Mouse (Mus musculus) right cerebral cortex, postnatal 14 days (tissue): ENCODE data around the gene Cab39l.
"Not testable (repeated sequence)": the region's sequence is repeated elsewhere in the genome, so short reads cannot be mapped to it uniquely, and the experiment has no call there.

ENCODE experiments used
- DNase-seq: peaks from one replicate; pipeline ENCODE4 v3.0.0; 2022

The Cab39l gene

DNA sequence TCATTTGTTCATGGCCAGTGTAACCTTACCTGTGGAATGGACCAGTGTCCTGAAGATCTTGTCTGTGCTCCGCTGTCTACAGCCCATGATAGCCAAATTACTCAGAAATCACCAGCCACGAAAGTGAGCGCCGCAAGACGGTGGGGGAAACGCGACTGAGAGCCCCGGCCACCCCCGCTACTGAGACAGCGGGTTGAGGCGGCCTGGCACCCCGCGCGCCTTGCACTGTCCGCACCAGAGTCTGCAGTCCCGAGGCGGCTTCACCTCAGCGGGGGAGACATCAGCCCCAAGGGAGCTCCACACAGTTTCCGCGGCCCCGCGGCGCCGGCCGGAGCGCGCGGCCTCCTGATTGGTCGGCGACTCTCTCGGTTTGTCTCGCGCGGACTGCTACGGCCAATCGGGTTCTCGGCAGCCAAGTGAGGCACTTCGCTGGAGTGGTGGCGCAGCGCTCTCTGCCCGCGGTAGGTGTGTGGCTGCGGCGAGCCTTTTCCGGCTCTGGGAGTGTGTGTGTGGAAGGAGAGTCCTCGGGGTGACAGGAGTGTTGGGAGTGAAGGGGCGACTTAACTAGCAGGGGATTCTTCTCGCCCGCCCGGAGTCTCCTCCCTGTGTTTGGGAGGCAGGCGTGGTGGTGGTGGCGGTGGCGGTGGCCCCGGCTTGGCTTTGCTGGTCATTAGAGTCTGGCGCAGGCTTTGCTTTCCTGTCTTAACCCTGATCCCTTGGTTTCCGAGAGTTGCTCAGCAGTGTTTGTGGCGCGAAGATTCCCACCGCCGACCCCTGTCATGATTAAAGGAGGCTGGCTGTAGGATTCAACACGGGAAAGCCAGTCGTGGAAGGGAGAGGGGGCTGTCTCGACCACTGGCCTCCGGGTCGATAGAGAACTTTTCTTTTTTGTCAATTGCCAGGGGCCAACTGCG, at the start of gene Cab39l, which contains the start of gene Setdb2:
Cab39l (plus strand) TSS at position 415 of the 914 bp plus-strand sequence.
Setdb2 (minus strand) TSS at position 327 of the 914 bp plus-strand sequence.
- peak; percentile 93 for DNase-seq

DNA sequence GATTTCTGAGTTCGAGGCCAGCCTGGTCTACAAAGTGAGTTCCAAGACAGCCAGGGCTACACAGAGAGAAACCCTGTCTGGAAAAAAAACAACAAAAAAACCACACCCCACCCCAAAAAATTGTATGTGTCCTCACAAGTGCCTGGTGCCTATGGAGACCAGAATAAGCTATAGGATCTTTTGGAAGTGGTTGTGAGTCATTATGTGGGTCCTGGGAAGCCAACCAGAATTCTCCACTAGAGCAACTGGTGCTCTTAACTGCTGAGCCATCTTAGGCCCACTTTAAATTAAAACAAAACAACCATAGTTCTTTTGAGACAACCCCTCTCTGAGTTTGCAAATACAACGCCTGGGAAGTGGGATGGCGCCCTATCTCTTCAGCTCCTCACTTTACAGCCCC, 45.5 kb upstream of the Cab39l start, which contains the start of gene Phf11c:
Phf11c (minus strand) TSS at position 101 of the 400 bp plus-strand sequence.
- no peak for DNase-seq

DNA sequence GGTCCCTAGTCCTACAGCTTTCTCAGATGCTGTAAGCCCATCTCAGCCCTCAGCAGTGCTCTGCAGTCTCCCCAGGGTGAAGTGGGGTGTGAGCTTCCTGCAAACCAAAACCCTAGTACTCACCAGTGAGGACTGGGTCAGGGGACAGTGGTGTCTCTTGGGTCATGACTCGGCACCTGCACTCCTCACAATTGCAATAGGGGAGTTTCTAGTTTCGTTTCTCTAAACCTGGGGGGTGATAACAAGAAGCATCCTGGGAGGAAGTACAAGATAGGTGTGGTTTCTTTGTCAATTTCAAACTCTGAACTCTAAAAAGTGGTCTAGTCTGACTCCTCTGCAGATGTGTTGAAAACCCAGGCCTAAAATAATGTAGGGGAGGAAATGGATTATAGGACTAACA, 43.8 kb upstream of the Cab39l start:
- no peak for DNase-seq

GRCm38 (mm10) chr14:59414979-59415378, 25.8 kb upstream of the Cab39l start:
- DNase-seq, result not testable (repeated sequence)

DNA sequence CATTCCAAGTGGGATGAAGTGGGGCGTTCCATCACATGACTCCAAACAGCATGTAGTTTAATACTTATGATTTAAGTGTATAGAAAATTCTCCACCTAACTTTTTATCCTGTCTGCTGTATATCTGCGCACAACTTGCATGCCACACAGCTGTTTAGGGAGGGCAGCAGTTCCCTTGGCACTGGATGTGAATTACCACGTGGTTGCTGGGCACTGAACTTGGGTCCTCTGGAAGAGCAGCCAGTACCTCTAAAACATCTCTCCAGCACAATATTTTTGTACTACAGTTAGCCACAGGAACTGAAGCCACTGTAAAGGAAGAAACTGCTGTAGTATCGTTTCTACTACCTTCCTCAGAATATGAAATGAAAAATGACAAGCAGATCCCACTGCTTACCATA, 22.6 kb upstream of the Cab39l start:
- DNase-seq, result no peak

- no peak for DNase-seq
Measured at GRCm38 (mm10) chr14:59422912-59423663, 17.7 kb upstream of the Cab39l start.

GRCm38 (mm10) chr14:59430556-59430955, 10.2 kb upstream of the Cab39l start:
- DNase-seq, result no peak

GRCm38 (mm10) chr14:59433902-59434301, 6.9 kb upstream of the Cab39l start:
- no peak for DNase-seq

GRCm38 (mm10) chr14:59435206-59435605, 5.6 kb upstream of the Cab39l start:
- DNase-seq, result no peak

GRCm38 (mm10) chr14:59437398-59437797, 3.4 kb upstream of the Cab39l start:
- DNase-seq, result no peak

- no peak for DNase-seq
Measured at GRCm38 (mm10) chr14:59438505-59438904, 2.3 kb upstream of the Cab39l start.

DNA sequence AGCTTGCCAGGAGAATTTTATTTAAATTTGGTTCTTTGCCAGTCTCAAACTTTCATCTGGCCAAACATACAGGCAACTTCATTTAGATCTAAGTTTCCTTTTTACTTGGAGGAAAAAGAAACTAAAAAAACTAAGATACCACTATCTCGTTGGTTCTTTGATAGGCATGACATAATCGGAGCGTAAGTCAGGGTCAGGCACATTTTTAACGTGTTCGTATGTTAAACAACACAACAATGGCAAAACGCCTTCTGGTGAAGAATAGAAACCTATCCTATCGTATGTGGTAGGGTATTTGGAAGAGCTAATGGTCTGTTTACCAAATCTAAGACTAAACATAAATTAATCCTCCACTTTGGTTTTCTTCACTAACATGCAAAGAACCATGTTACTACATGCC, 733 bp upstream of the Cab39l start:
- DNase-seq, result no peak

DNA sequence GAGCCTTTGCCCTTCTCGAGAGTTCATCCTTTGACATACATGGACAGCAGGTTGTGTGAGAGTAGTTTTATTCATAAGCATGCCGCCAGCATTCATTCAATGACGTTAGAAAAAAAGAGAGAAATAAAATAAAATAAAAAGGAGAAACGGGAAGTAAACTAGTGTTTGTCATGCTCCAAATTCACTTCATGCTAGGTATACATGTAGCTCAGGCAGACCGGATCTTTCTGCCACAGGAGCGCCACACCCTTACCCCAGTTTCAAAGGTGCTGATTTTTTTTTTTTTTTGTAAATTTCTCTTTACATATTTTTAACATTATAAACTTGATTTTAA, 667 bp downstream of the Cab39l start:
- no peak for DNase-seq

DNA sequence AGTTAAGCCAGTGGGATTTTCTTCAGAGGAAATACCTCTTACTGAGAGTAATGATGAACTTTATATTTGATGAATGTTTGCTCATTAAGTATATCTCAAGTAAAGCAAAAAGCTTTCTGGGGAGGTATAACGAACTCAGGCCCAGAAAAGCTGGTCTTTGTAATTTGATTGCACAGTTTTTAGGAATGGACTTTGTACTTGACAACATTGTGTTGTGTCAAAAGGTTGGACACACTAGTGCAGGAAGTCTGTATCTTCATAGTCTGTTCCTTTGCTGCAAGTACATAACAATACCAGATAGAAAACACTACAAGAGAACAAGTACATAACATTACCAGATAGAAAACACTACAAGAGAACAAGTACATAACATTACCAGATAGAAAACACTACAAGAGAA, 4.6 kb downstream of the Cab39l start:
- no peak for DNase-seq

DNA sequence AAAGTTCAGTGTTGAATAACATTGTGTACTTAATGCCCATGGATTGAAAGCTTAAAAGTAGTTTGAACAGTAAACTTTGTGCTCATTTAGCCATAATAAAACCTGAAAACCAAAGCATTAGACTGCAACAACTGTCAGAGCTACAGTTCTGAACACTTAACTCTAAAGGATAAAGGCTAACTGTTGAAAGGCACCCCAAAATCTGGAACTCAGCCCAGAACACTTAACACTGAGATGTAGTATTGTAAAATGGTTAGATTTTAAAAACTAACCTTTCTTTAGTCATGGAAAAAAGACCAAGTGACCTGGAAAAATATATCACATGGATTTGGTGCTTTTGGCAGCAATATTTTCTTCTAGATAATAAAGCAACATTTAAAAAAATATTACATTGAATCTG, 7.2 kb downstream of the Cab39l start:
- DNase-seq, result no peak

- DNase-seq, result no peak
Measured at GRCm38 (mm10) chr14:59466503-59466902, 25.7 kb downstream of the Cab39l start.

GRCm38 (mm10) chr14:59467798-59468197, 27.0 kb downstream of the Cab39l start:
- DNase-seq, result no peak

DNA sequence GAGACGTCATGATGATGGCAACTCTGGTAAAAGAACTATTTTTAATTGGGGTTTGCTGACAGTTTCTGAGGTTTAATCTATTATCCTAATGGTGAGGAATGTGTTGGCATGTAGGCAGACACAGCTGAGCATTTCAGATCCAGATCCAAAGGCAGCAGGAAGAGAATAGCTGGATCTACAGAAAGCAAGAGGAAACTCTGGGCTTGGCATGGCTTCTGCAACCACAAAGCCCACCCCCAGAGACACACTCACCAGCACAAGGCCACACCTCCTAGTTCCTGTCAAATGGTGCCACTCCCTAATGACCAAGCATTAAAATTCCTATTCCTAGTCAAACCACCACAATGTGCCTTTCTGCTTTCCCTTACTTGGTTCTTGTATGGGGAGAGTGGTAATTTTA, 30.0 kb downstream of the Cab39l start:
- DNase-seq, result no peak

DNA sequence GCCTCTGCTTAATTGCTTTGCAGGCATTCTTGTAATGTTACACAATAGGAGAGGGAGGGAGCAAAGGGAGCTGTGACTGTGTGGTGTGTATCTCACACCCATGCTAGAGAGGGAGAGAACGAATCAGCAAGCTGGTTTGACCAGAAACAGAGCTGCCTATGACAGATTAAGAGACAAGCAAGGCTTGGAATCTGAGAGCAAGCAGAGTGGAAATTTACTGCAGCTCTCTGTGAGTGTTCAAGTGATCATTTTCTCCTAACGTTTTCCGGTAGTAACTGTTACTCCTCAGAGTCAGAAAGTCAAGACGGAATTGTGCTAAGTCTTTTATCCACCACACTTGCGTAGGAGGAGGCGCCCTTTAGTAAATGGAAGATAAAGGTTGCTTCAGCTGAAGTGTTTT, 37.9 kb downstream of the Cab39l start:
- DNase-seq, result no peak

DNA sequence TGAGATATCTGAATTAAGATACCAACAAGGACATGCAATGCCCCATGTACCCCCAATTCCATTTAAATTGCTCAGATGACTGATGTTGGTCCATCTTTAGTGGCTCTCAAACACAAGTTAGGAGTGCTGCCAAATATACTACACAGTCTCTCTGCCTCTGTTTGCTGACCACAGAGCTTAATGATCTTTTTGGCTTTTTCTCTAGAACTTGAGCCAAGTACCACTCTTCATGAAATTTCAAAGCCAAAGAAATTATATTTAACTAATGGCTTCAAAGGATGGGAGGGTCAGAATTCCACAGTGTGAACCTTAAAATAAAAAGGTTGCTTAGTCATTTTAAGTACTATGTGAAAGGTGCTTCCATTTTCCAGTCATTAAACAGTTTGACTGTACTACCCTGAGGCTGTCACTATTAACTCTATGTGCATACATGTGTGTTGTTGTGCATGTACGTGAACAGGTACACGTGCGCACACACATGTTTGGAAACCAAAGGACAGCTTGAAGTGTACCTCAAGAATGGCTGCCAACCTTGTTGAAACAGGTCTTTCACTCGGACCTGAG, 44.6 kb downstream of the Cab39l start:
- DNase-seq, result no peak

DNA sequence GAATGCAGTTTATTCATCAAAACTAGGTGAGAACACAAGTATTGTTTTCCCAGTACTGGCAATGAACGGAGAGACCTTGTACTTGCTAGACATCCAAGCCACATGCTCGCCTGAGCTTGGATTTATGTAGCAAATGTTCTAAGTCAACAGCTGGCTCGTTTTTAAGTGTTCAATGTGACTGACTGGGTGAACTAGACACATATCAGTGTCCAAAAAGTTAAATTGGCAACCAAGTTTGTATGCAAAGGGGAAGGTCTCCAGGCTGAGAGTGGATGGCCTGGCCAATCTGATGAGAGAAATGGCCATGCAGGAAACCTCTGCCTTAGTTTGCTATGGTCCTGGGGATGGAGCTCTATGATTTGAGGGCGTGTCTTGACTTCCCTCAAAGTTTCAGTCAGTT, 51.6 kb downstream of the Cab39l start:
- DNase-seq, result no peak

- no peak for DNase-seq
Measured at GRCm38 (mm10) chr14:59497928-59498327, 57.2 kb downstream of the Cab39l start.

DNA sequence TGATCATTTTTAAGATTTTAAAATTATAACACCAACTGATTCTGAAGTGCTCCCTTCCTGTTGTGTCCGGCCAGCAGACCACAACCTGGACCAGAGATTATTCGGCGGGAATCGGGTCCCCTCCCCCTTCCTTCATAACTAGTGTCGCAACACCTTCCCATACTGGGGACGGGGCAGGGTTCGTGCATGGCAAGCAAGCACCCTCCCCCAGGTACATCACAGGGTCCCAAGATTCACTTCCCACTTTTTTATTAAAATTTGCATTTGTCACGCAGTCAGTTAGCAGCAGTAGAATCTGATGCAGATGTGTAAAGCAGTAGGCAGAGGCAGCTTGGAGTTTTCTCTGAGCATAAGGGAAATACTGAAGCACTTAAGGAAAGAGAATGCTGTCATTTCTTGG, 64.1 kb downstream of the Cab39l start:
- DNase-seq, result no peak

GRCm38 (mm10) chr14:59506139-59506538, 65.4 kb downstream of the Cab39l start:
- DNase-seq, result no peak
